Mouse (Mus musculus): ENCODE data around the gene Rai14.

The Rai14 gene

DNA sequence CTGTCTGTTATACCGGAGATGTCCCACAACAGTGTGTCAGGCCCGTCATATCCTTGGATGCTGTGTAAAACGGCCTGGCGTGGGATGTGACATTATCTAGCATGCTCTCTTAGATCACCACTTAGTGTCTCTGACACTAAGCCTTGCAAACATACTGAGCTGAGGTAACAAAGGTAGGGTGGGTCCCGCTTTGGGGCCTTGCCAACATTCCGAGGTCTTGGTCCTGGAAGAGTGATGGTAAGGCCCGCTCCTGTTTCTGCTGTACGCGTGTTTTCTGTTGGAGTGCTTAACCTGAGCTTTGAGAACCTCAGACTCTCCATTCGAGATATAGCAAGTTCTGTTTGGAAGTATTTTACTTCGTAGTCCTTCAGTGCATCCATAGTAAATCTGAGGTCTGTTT, 5.8 kb upstream of the Rai14 start:
- DNase-seq, result no peak

- DNase-seq, result no peak
Observed at GRCm38 (mm10) chr15:10719511-10719910, 5.1 kb upstream of the Rai14 start.

DNA sequence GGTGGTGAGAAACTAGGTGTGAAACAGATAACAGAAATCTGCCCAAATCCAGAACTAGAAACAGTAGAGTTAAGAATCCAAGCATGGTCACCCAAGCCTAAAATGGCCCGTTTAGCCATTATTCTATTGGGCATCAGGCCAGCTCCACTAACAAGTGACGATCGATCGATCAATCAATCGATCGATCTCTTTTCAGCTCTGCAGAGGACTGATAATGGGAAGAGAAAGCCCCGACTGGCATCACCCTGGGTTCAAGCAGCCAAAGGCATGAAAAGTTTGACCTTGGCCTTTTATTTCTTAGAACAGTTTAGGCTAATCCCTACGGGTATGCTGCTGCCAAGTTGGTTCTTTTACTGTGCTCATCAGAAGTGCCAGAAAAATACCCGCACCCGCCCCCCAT, 4.3 kb upstream of the Rai14 start:
- no peak for DNase-seq

GRCm38 (mm10) chr15:10717284-10717683, 2.9 kb upstream of the Rai14 start:
- DNase-seq, result no peak

GRCm38 (mm10) chr15:10715966-10716365, 1.5 kb upstream of the Rai14 start:
- DNase-seq, result no peak

DNA sequence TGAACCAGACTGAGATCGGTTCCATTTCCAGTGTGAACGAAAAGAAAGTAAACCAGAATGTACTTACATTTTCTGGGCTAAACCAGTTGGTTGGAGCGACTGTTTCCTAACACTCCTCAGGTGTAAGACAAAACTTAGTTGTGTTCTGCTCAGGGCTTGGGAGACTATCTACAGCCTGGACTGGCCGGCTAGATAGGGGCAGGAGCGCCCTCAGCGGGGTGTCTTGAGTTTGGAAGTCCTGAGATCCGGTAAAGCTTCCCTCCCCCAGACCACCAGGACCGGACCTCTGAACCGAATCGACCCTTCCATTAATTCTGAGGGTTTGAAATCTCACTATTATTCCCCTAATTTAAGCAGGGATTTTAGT, 698 bp upstream of the Rai14 start:
- peak; percentile 63 to 79 for DNase-seq

- peak; percentile 52 to 64 for DNase-seq
Observed at GRCm38 (mm10) chr15:10713626-10714316, 653 bp downstream of the Rai14 start.

DNA sequence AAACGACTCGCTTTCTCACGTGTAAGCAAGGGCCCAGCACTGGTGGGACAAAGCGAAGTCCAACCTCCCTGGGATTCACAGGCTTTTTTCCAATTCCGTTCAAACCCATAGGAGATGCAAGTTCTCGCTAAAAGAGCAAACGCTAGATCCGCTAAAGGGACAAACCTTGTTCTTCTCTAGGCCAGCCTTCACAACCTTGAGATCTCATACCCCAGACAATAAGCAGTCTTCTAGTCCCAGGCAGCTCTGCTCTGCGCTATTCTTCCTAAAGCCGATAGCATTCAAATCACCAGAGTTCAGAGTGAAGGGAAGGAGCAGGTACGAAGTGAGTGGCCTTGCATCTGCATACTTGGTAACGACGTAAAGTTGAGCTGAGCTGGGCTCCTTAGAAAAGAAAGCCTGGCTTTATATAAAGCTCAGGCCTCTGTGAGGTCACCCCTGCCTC, 1.2 kb downstream of the Rai14 start:
- DNase-seq, result peak in 1 of 2 experiments; percentile 33

GRCm38 (mm10) chr15:10712288-10712687, 2.1 kb downstream of the Rai14 start:
- no peak for DNase-seq

DNA sequence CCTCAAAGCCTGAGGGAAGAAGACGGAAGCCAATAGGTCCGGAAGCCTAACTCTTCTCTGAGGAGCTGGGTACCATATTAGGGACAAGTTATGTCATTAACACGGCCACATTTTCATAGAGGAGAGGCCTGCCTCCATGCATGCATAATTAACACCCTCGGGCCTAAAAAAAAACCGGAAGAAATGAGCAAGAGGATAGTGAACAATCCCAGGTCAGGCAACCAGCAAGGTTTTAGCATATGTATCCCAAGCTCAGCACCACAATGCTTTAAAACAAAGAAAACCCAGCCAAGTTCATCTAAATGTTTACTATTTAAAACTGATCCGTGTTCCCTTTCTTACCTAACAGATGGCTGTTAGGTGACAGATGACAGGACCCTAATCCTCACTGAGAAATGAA, 3.2 kb downstream of the Rai14 start:
- no peak for DNase-seq

- DNase-seq, result no peak
Observed at GRCm38 (mm10) chr15:10708591-10709272, 5.7 kb downstream of the Rai14 start.

GRCm38 (mm10) chr15:10707109-10707508, 7.3 kb downstream of the Rai14 start:
- no peak for DNase-seq

- DNase-seq, result no peak
Observed at GRCm38 (mm10) chr15:10706414-10706813, 8.0 kb downstream of the Rai14 start.

DNA sequence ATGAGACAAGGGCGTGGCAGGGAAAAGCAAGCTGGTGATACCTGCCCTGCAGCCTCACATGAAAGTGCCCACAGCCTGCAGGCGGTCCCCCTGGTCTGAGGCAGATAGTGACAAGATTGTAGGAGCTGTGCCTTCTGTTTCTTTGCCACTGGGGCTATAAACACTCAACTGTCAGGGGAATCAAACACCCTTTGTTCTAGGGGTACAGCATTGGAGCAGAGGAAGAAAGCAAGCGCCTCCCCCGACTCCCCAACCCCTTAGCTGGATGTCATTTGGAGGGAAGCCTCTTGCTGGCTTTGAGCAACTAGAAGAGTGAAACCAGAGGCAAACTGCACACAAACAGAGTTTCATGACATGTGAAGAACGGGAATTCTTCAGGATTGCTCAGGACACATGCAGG, 8.7 kb downstream of the Rai14 start:
- DNase-seq, result no peak

- DNase-seq, result no peak
Observed at GRCm38 (mm10) chr15:10704328-10704727, 10.1 kb downstream of the Rai14 start.

DNA sequence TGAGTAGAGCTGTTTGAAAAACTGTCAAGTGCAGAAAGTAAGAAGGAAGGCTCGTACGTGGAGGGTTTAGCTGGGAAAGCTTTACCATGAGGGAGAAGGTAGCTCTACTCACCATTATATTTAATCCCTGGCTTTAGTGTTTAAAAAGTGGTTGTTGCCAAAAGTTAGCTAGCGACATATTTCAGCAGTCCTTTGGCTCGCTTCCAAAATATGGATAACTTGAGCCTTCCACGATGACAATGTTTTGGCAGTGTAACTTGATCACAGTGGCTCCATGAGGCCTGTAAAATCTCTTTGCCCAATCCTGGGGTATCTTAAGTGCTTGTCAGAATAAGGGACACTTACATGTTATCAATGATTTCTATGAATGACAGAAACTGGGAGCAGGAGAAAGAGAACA, 12.9 kb downstream of the Rai14 start:
- no peak for DNase-seq

DNA sequence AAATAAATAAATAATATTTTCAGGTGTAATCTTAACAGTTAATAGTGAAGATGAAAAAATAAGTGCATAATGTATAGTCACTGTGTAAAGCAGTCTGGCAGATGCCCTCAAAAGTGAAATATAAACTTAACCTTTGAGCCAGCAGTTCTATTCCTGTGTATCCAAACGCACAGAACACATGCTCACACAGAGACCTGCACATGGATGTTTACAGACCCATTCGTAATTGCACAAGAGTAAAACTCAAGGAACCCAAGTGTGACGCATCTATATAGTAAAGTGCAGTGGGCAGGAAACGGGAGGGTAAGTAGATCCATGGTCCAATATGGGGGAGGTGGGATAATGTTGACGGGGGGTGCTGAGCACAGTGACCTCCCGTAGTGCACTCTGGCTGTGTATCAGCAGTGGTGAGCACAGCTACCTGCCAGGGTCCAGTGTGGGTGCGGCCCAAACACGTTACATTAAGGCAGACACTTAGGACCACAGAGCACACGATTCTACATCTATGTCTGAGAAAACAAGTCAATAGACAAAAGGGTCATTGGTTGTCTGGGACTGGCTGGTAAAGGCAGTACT, 13.4 kb downstream of the Rai14 start:
- no peak for DNase-seq

DNA sequence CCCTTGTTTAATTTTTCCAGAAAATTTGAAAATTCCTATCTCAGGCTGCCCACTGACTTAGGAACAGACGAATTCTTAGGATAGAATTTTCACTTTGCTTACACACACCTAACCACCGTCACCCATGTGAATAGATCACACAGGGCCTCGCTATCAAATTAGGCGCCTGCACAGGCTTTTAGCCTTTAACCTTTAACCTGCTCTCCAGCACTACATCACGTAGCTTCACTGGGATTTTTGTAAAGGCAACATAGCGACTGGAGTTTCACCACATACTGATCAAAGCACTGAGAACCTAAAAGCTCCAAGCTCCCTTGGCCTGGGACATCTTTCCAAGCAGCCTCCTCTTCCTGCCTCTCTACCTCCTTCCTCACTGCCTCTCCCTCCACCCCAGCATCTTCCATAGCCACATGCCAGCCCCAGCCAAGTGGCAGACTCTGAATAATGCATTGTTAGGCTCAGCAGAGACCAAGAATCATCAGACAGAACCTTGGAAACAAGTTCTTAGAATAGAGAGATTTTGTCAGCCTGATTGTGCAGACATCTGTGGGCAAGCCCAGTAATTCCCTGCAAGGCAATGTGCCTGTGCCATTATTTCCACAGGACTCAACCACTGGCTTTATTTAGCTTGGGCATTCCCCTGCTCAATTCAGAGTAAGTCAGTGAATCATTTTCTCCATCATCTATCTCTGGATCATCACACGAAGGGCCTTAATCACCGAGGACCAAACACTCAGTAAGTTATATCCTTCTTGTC, 17.8 kb downstream of the Rai14 start:
- no peak for DNase-seq

DNA sequence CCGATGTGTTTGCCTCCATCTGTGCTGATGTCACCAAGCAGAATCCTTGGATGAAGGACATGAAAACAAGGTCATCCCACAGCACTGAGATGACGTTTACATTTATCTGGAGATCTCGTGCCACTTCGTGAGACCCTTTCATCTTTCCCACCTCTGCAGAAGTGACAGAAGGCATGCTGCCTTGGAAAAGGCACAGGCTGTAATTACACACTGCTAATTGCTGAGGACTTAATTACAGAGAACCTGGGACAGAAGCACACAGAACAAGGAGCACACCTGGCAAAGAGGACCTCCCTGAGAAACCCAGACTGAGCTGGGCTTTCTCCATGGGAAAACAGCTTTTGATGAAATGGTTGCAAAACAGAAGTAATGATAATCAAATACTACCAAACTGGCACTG, 21.8 kb downstream of the Rai14 start:
- DNase-seq, result no peak

DNA sequence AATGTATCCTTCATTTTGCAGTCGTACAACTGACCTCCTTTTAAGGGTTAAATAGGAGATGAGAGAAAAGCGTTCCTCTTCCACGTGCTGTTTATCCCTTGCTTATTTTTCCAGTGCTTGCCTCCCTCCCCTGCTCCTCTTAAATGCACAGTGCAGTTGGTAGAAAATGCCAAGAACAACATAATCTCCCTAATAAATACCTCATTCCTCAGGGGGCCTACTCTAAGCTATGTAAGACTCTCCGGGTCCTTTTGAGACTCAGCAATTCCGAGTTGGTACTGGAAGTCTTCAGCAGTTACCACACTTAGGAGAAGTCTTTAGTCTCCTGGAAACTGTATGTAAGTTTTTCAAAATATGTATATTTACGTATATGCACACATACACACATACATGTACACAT, 22.9 kb downstream of the Rai14 start:
- DNase-seq, result no peak

DNA sequence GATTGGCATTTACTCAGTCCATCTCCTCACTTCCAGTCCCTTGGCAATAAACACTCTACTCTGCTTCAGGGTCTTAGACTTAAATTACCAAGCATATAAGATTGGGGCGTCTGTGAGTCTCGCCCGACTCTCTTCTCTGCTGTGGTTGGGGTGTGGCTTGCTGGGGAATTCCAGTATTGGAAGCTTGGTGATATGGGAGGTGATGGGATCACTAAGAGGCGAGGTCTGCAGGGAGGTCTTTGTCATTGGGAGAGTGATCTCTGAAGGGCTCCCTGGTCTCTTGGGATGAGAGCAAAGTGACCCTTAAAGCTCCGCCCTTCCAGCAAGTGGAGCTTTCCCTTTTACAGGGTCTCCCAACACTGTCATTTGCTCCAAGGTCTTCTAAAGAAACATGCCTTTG, 23.5 kb downstream of the Rai14 start:
- no peak for DNase-seq

GRCm38 (mm10) chr15:10690219-10690618, 24.2 kb downstream of the Rai14 start:
- DNase-seq, result peak in 1 of 2 experiments; percentile 42

DNA sequence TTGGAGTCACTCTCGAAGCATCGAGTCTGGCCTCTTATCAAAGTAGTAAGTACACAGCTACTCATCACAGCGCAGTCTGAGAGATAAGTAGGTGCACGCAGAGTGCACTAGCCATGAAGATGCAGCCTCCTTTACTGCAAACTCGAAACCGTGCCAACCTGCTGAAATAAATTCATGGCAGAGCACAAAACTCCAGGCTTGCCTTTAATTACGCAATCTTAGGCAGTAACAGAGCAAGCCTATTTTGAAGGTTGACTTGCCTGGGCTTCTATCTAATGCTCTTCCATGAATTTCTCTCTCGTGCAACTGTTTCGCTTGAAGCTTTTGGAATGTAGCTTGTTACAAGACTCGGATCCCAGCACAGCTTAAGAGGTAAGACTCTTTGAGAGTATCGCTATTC, 25.1 kb downstream of the Rai14 start:
- DNase-seq, result no peak

GRCm38 (mm10) chr15:10688686-10689085, 25.7 kb downstream of the Rai14 start:
- no peak for DNase-seq

All from kidney, postnatal 4 days (tissue).